Mouse (Mus musculus): Measurements from ENCODE around the gene Snai1. TPM values are rescaled to one million over a fixed set of nuclear protein-coding genes. Genes with fewer than 3 reads are reported as not detected.

Snai1 gene
- polyA plus RNA-seq, 1 experiment, result 31.0 TPM

GRCm38 (mm10) chr2:167583161-167583952 lies 45.4 kb downstream of the Snai1 start:
- no peak for DNase-seq (ENCODE audit: low spot score)

GRCm38 (mm10) chr2:167585273-167585672 lies 47.3 kb downstream of the Snai1 start:
- DNase-seq (ENCODE audit: low spot score), result no peak

DNA sequence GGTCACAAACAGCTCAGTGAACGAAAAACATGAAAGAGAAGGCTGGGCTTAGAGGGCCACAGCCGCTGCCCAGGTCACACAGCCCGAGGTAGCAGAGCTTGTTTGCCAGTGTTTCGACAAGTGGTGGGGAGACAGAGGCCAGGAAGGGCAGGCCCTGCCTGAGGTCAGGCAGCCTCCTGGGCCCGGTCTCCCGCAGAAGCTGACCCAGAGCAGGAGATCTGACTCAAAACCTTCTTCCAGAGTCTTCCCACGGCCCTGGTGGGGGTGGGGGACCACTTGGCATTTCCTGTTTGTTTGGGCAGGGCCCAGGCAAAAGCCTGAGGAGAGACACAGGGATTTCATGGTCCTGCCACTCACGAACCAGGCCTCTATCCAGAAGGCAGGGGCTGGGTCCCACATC lies 48.0 kb downstream of the Snai1 start:
- no peak for DNase-seq (ENCODE audit: low spot score)

DNA sequence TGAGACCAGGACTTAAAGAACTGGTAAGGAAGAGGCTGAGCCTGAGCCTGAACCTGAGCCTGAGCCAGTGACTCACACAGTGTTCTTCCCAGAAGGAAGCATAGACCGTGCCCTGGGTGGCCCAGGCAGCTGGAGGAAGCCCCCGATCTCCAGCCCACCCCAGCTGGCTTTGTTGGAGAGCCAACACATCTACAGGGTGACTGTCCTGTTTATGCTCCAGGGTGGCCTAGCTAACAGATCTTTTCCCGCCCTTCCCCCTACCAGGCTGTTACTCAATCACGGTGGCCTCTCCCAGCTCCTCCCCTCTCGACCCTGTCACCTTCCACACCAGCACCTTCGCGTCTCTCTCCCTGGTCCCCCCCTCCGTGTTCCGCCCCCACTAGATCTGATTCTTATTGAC lies 49.0 kb downstream of the Snai1 start:
- DNase-seq (ENCODE audit: low spot score), result no peak

DNA sequence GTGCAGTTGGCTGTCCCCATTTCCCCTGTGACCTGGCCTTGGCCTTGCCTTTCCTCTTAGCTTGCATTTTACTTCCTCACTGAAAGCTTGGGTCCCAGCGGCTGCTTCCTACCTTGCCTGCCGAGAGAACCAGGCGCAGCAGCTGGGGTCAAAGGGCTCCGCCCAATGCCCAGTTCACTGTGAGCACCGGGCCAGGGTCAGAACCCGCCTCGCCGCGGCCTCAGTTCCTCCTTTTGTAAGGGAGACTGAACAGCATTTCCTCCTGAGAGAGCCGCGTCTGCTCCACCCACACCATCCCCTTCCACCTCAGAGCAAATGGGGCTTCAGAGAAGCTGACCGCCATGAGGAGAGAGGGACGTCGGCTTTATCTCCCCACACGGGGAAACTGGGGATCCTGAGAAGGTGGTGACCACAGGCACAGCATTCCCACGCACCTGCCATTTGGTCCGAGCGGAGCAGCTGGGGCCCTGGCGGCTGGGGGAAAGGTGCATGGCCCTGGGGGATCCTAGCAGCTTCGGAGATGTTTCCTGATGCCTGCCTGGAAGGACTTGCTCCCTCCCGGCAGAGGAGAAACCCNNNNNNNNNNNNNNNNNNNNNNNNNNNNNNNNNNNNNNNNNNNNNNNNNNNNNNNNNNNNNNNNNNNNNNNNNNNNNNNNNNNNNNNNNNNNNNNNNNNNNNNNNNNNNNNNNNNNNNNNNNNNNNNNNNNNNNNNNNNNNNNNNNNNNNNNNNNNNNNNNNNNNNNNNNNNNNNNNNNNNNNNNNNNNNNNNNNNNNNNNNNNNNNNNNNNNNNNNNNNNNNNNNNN lies 51.0 kb downstream of the Snai1 start:
- DNase-seq (ENCODE audit: low spot score), result no peak

Other genes with a start within 250 kb of the Snai1 start
- gene B4galt5, start 189.0 kb upstream of the Snai1 start, polyA plus RNA-seq (2012; rRNA removed), result 12.6 and 28.4 TPM in 2 replicates
- 35.8 and 40.0 TPM in 2 replicates for gene Slc9a8, start 116.5 kb upstream of the Snai1 start, polyA plus RNA-seq (2012; rRNA removed)
- 78.6 and 81.3 TPM in 2 replicates for gene Rnf114, start 45.5 kb upstream of the Snai1 start, polyA plus RNA-seq (2012; rRNA removed)
- gene Spata2, start 45.3 kb upstream of the Snai1 start, polyA plus RNA-seq (2012; rRNA removed), result 15.1 and 15.2 TPM in 2 replicates
- 111 and 152 TPM in 2 replicates for gene Ube2v1, start 93.9 kb downstream of the Snai1 start, polyA plus RNA-seq (2012; rRNA removed)
- not detected in 2 replicates for gene Gm20431, start 123.3 kb downstream of the Snai1 start, polyA plus RNA-seq (2012; rRNA removed)
- 57.1 and 69.7 TPM in 2 replicates for gene Cebpb, start 150.7 kb downstream of the Snai1 start, polyA plus RNA-seq (2012; rRNA removed)
- gene Tmem189, start 151.6 kb downstream of the Snai1 start, polyA plus RNA-seq (2012; rRNA removed), result 46.0 and 48.4 TPM in 2 replicates

Data from urinary bladder, adult 2 months (tissue).